Mouse (Mus musculus): ENCODE measurements at regions not wholly inside any gene's neighbourhood (a gene's known extent, or its start where the extent isn't known, plus 50 kb on each side); places are given as distances from the start of the nearest gene placed in this dataset.

GRCm38 (mm10) chr9:122437464-122437863, 86.1 kb downstream of the Abhd5 start:
- WGBS: 70% methylated on average over 4 of the region's 4 CpGs
- no peaks in the 10 kb centered on the region for H3K9me3 ChIP-seq (ENCODE audit: low read length)
- no peak overlapping the region for H3K4me2 ChIP-seq (ENCODE audit: low read depth, low read length, poor library complexity, severe bottlenecking)
- no peak overlapping the region for H3K9ac ChIP-seq (replicated peaks; ENCODE audit: low read length, poor library complexity, severe bottlenecking)
- DNase-seq (ENCODE audit: low spot score) (peak; percentile 49), ATAC-seq (ENCODE audit: low FRiP score) (no peak)
- H3K4me1 ChIP-seq (ENCODE audit: insufficient read depth, low read length): no peaks in the 10 kb centered on the region
- no peaks in the 10 kb centered on the region for H3K27me3 ChIP-seq (ENCODE audit: insufficient read depth, low read length)
- TF ChIP-seq CTCF (IDR thresholded peaks at IDR 0.05): no peak
- H3K4me3 ChIP-seq (ENCODE audit: low read depth, low read length): no peak overlapping the region
- no peak overlapping the region for H3K27ac ChIP-seq (ENCODE audit: low read depth, low read length)
- no peaks in the 10 kb centered on the region for H3K36me3 ChIP-seq (ENCODE audit: insufficient read depth, low read length)

GRCm38 (mm10) chr9:122446387-122447105, 95.1 kb downstream of the Abhd5 start:
- Histone ChIP-seq H3K9ac (replicated peaks; ENCODE audit: low read length, poor library complexity, severe bottlenecking) (no peak overlapping the region), H3K4me1 (ENCODE audit: insufficient read depth, low read length) (no peaks in the 10 kb centered on the region), H3K27me3 (ENCODE audit: insufficient read depth, low read length) (no peaks in the 10 kb centered on the region), H3K4me2 (ENCODE audit: low read depth, low read length, poor library complexity, severe bottlenecking) (no peak overlapping the region), H3K27ac (ENCODE audit: low read depth, low read length) (no peak overlapping the region), H3K4me3 (ENCODE audit: low read depth, low read length) (no peak overlapping the region), H3K9me3 (ENCODE audit: low read length) (no peaks in the 10 kb centered on the region), H3K36me3 (ENCODE audit: insufficient read depth, low read length) (no peaks in the 10 kb centered on the region)
- DNase-seq (ENCODE audit: low spot score): no peak
- WGBS: 73% methylated on average over 5 of the region's 5 CpGs
- ATAC-seq (ENCODE audit: low FRiP score): no peak
- peak; percentile 39 for TF ChIP-seq CTCF (IDR thresholded peaks at IDR 0.05)

GRCm38 (mm10) chr9:122447568-122447967, 96.2 kb downstream of the Abhd5 start:
- Histone ChIP-seq H3K9ac (replicated peaks; ENCODE audit: low read length, poor library complexity, severe bottlenecking) (no peak overlapping the region), H3K27me3 (ENCODE audit: insufficient read depth, low read length) (no peaks in the 10 kb centered on the region), H3K36me3 (ENCODE audit: insufficient read depth, low read length) (no peaks in the 10 kb centered on the region), H3K4me1 (ENCODE audit: insufficient read depth, low read length) (no peaks in the 10 kb centered on the region), H3K27ac (ENCODE audit: low read depth, low read length) (no peak overlapping the region), H3K9me3 (ENCODE audit: low read length) (no peaks in the 10 kb centered on the region), H3K4me3 (ENCODE audit: low read depth, low read length) (no peak overlapping the region), H3K4me2 (ENCODE audit: low read depth, low read length, poor library complexity, severe bottlenecking) (no peak overlapping the region)
- DNase-seq (ENCODE audit: low spot score) (no peak), ATAC-seq (ENCODE audit: low FRiP score) (no peak)
- 84% methylated on average over 7 of the region's 7 CpGs for WGBS
- no peak for TF ChIP-seq CTCF (IDR thresholded peaks at IDR 0.05)

GRCm38 (mm10) chr9:122448342-122448741, 96.9 kb downstream of the Abhd5 start:
- H3K27ac ChIP-seq (ENCODE audit: low read depth, low read length): no peak overlapping the region
- TF ChIP-seq CTCF (IDR thresholded peaks at IDR 0.05): no peak
- no peak overlapping the region for H3K9ac ChIP-seq (replicated peaks; ENCODE audit: low read length, poor library complexity, severe bottlenecking)
- ATAC-seq (ENCODE audit: low FRiP score) (no peak), DNase-seq (ENCODE audit: low spot score) (peak; percentile 9)
- no peak overlapping the region for H3K4me3 ChIP-seq (ENCODE audit: low read depth, low read length)
- 50% methylated on average over 4 of the region's 4 CpGs for WGBS
- no peaks in the 10 kb centered on the region for H3K4me1 ChIP-seq (ENCODE audit: insufficient read depth, low read length)
- no peaks in the 10 kb centered on the region for H3K9me3 ChIP-seq (ENCODE audit: low read length)
- no peaks in the 10 kb centered on the region for H3K27me3 ChIP-seq (ENCODE audit: insufficient read depth, low read length)
- H3K36me3 ChIP-seq (ENCODE audit: insufficient read depth, low read length): no peaks in the 10 kb centered on the region
- no peak overlapping the region for H3K4me2 ChIP-seq (ENCODE audit: low read depth, low read length, poor library complexity, severe bottlenecking)

GRCm38 (mm10) chr9:122450524-122450923, 99.1 kb downstream of the Abhd5 start:
- no peak for TF ChIP-seq CTCF (IDR thresholded peaks at IDR 0.05)

GRCm38 (mm10) chr9:122455301-122455700, 103.9 kb downstream of the Abhd5 start:
- DNase-seq (ENCODE audit: low spot score): no peak
- TF ChIP-seq CTCF (IDR thresholded peaks at IDR 0.05): no peak

More at GRCm38 (mm10) chr9:122450524-122450923, 99.1 kb downstream of the Abhd5 start:
- H3K36me3 ChIP-seq (ENCODE audit: insufficient read depth, low read length): no peaks in the 10 kb centered on the region
- ATAC-seq (ENCODE audit: low FRiP score) (no peak), DNase-seq (ENCODE audit: low spot score) (no peak)
- H3K4me1 ChIP-seq (ENCODE audit: insufficient read depth, low read length): no peaks in the 10 kb centered on the region
- H3K4me2 ChIP-seq (ENCODE audit: low read depth, low read length, poor library complexity, severe bottlenecking): no peak overlapping the region
- no peaks in the 10 kb centered on the region for H3K9me3 ChIP-seq (ENCODE audit: low read length)
- no peaks in the 10 kb centered on the region for H3K27me3 ChIP-seq (ENCODE audit: insufficient read depth, low read length)
- no peak overlapping the region for H3K27ac ChIP-seq (ENCODE audit: low read depth, low read length)
- H3K9ac ChIP-seq (replicated peaks; ENCODE audit: low read length, poor library complexity, severe bottlenecking): no peak overlapping the region
- 69% methylated on average over 5 of the region's 5 CpGs for WGBS
- H3K4me3 ChIP-seq (ENCODE audit: low read depth, low read length): no peak overlapping the region

More at GRCm38 (mm10) chr9:122455301-122455700, 103.9 kb downstream of the Abhd5 start:
- no peaks in the 10 kb centered on the region for H3K9me3 ChIP-seq (ENCODE audit: low read length)
- H3K4me1 ChIP-seq (ENCODE audit: insufficient read depth, low read length): no peaks in the 10 kb centered on the region
- H3K9ac ChIP-seq (replicated peaks; ENCODE audit: low read length, poor library complexity, severe bottlenecking): no peak overlapping the region
- H3K27me3 ChIP-seq (ENCODE audit: insufficient read depth, low read length): no peaks in the 10 kb centered on the region
- H3K4me2 ChIP-seq (ENCODE audit: low read depth, low read length, poor library complexity, severe bottlenecking): no peak overlapping the region
- no peak for ATAC-seq (ENCODE audit: low FRiP score)
- WGBS: 69% methylated on average over 8 of the region's 8 CpGs
- no peaks in the 10 kb centered on the region for H3K36me3 ChIP-seq (ENCODE audit: insufficient read depth, low read length)
- H3K4me3 ChIP-seq (ENCODE audit: low read depth, low read length): no peak overlapping the region
- no peak overlapping the region for H3K27ac ChIP-seq (ENCODE audit: low read depth, low read length)

Measured in midbrain, postnatal 0 days (tissue).